Mouse (Mus musculus): Measurements from ENCODE around the gene Ltbp1. TPM values are rescaled to one million over a fixed set of nuclear protein-coding genes. Genes with fewer than 3 reads are reported as not detected.

Ltbp1 gene
- polyA plus RNA-seq, 1 experiment from 2014 or later = 1.1 TPM

- Histone ChIP-seq H3K36me3 (ENCODE audit: control insufficient read depth, insufficient read depth, low read length) (no peaks in the 10 kb centered on the region), H3K4me3 (ENCODE audit: low read depth, low read length) (no peak overlapping the region), H3K9ac (ENCODE audit: low read depth, low read length) (no peak overlapping the region), H3K4me2 (ENCODE audit: low read length) (no peak overlapping the region), H3K27me3 (ENCODE audit: control insufficient read depth, insufficient read depth, low read depth, low read length) (no peaks in the 10 kb centered on the region), H3K27ac (ENCODE audit: low read length) (no peak overlapping the region), H3K4me1 (ENCODE audit: control insufficient read depth, insufficient read depth, low read length) (no peaks in the 10 kb centered on the region), H3K9me3 (replicated peaks; ENCODE audit: control insufficient read depth, low read length, poor library complexity, severe bottlenecking) (no peaks in the 10 kb centered on the region)
- WGBS = 21% methylated on average over 2 of the region's 2 CpGs
- no peak for ATAC-seq
Observed at GRCm38 (mm10) chr17:75233206-75233605, 227.8 kb downstream of the Ltbp1 start.

GRCm38 (mm10) chr17:75233923-75234322 lies 228.6 kb downstream of the Ltbp1 start:
- no peak overlapping the region for H3K4me2 ChIP-seq (ENCODE audit: low read length)
- H3K9me3 ChIP-seq (replicated peaks; ENCODE audit: control insufficient read depth, low read length, poor library complexity, severe bottlenecking) = no peaks in the 10 kb centered on the region
- no peaks in the 10 kb centered on the region for H3K36me3 ChIP-seq (ENCODE audit: control insufficient read depth, insufficient read depth, low read length)
- no peak for ATAC-seq
- WGBS = 91% methylated on average over 4 of the region's 4 CpGs
- H3K9ac ChIP-seq (ENCODE audit: low read depth, low read length) = no peak overlapping the region
- H3K4me3 ChIP-seq (ENCODE audit: low read depth, low read length) = no peak overlapping the region
- H3K4me1 ChIP-seq (ENCODE audit: control insufficient read depth, insufficient read depth, low read length) = no peaks in the 10 kb centered on the region
- H3K27ac ChIP-seq (ENCODE audit: low read length) = no peak overlapping the region
- H3K27me3 ChIP-seq (ENCODE audit: control insufficient read depth, insufficient read depth, low read depth, low read length) = no peaks in the 10 kb centered on the region

GRCm38 (mm10) chr17:75235781-75236180 lies 230.4 kb downstream of the Ltbp1 start:
- Histone ChIP-seq H3K27me3 (ENCODE audit: control insufficient read depth, insufficient read depth, low read depth, low read length) (no peaks in the 10 kb centered on the region), H3K4me1 (ENCODE audit: control insufficient read depth, insufficient read depth, low read length) (no peaks in the 10 kb centered on the region), H3K27ac (ENCODE audit: low read length) (no peak overlapping the region), H3K4me3 (ENCODE audit: low read depth, low read length) (no peak overlapping the region), H3K36me3 (ENCODE audit: control insufficient read depth, insufficient read depth, low read length) (no peaks in the 10 kb centered on the region), H3K9me3 (replicated peaks; ENCODE audit: control insufficient read depth, low read length, poor library complexity, severe bottlenecking) (no peaks in the 10 kb centered on the region), H3K9ac (ENCODE audit: low read depth, low read length) (no peak overlapping the region), H3K4me2 (ENCODE audit: low read length) (no peak overlapping the region)
- WGBS = 92% methylated on average over 3 of the region's 3 CpGs
- no peak for ATAC-seq

- H3K9me3 ChIP-seq (replicated peaks; ENCODE audit: control insufficient read depth, low read length, poor library complexity, severe bottlenecking) = no peaks in the 10 kb centered on the region
- no peak overlapping the region for H3K27ac ChIP-seq (ENCODE audit: low read length)
- H3K36me3 ChIP-seq (ENCODE audit: control insufficient read depth, insufficient read depth, low read length) = no peaks in the 10 kb centered on the region
- H3K4me3 ChIP-seq (ENCODE audit: low read depth, low read length) = no peak overlapping the region
- H3K4me2 ChIP-seq (ENCODE audit: low read length) = no peak overlapping the region
- ATAC-seq = no peak
- 92% methylated on average over 2 of the region's 2 CpGs for WGBS
- H3K9ac ChIP-seq (ENCODE audit: low read depth, low read length) = no peak overlapping the region
- H3K4me1 ChIP-seq (ENCODE audit: control insufficient read depth, insufficient read depth, low read length) = no peaks in the 10 kb centered on the region
- no peaks in the 10 kb centered on the region for H3K27me3 ChIP-seq (ENCODE audit: control insufficient read depth, insufficient read depth, low read depth, low read length)
Observed at GRCm38 (mm10) chr17:75236543-75236942, 231.2 kb downstream of the Ltbp1 start.

- no peak for ATAC-seq
- no peak overlapping the region for H3K9ac ChIP-seq (ENCODE audit: low read depth, low read length)
- WGBS = 93% methylated on average over 3 of the region's 3 CpGs
Observed at GRCm38 (mm10) chr17:75237456-75237855, 232.1 kb downstream of the Ltbp1 start.

GRCm38 (mm10) chr17:75238655-75239054 lies 233.3 kb downstream of the Ltbp1 start:
- ATAC-seq = 0 out of 2 replicates have a peak, but pooled peaks have one; percentile 62
- H3K4me2 ChIP-seq (ENCODE audit: low read length) = no peak overlapping the region
- no peaks in the 10 kb centered on the region for H3K36me3 ChIP-seq (ENCODE audit: control insufficient read depth, insufficient read depth, low read length)
- WGBS = 76% methylated on average over 2 of the region's 2 CpGs
- no peaks in the 10 kb centered on the region for H3K9me3 ChIP-seq (replicated peaks; ENCODE audit: control insufficient read depth, low read length, poor library complexity, severe bottlenecking)
- no peaks in the 10 kb centered on the region for H3K27me3 ChIP-seq (ENCODE audit: control insufficient read depth, insufficient read depth, low read depth, low read length)
- no peak overlapping the region for H3K27ac ChIP-seq (ENCODE audit: low read length)
- H3K9ac ChIP-seq (ENCODE audit: low read depth, low read length) = no peak overlapping the region
- no peaks in the 10 kb centered on the region for H3K4me1 ChIP-seq (ENCODE audit: control insufficient read depth, insufficient read depth, low read length)
- H3K4me3 ChIP-seq (ENCODE audit: low read depth, low read length) = no peak overlapping the region

More at GRCm38 (mm10) chr17:75237456-75237855, 232.1 kb downstream of the Ltbp1 start:
- Histone ChIP-seq H3K4me2 (ENCODE audit: low read length) (no peak overlapping the region), H3K27me3 (ENCODE audit: control insufficient read depth, insufficient read depth, low read depth, low read length) (no peaks in the 10 kb centered on the region), H3K9me3 (replicated peaks; ENCODE audit: control insufficient read depth, low read length, poor library complexity, severe bottlenecking) (no peaks in the 10 kb centered on the region), H3K4me1 (ENCODE audit: control insufficient read depth, insufficient read depth, low read length) (no peaks in the 10 kb centered on the region), H3K27ac (ENCODE audit: low read length) (no peak overlapping the region), H3K36me3 (ENCODE audit: control insufficient read depth, insufficient read depth, low read length) (no peaks in the 10 kb centered on the region), H3K4me3 (ENCODE audit: low read depth, low read length) (no peak overlapping the region)

- no peak overlapping the region for H3K4me3 ChIP-seq (ENCODE audit: low read depth, low read length)
- H3K36me3 ChIP-seq (ENCODE audit: control insufficient read depth, insufficient read depth, low read length) = no peaks in the 10 kb centered on the region
- no peaks in the 10 kb centered on the region for H3K27me3 ChIP-seq (ENCODE audit: control insufficient read depth, insufficient read depth, low read depth, low read length)
- no peak overlapping the region for H3K4me2 ChIP-seq (ENCODE audit: low read length)
- no peaks in the 10 kb centered on the region for H3K4me1 ChIP-seq (ENCODE audit: control insufficient read depth, insufficient read depth, low read length)
- H3K9ac ChIP-seq (ENCODE audit: low read depth, low read length) = no peak overlapping the region
- 85% methylated on average over 3 of the region's 3 CpGs for WGBS
- no peaks in the 10 kb centered on the region for H3K9me3 ChIP-seq (replicated peaks; ENCODE audit: control insufficient read depth, low read length, poor library complexity, severe bottlenecking)
- no peak overlapping the region for H3K27ac ChIP-seq (ENCODE audit: low read length)
- no peak for ATAC-seq
Observed at GRCm38 (mm10) chr17:75239545-75239944, 234.2 kb downstream of the Ltbp1 start.

GRCm38 (mm10) chr17:75242086-75242485 lies 236.7 kb downstream of the Ltbp1 start:
- ATAC-seq = no peak
- WGBS = 85% methylated on average over 1 of the region's 1 CpGs

GRCm38 (mm10) chr17:75243221-75243620 lies 237.9 kb downstream of the Ltbp1 start:
- Histone ChIP-seq H3K36me3 (ENCODE audit: control insufficient read depth, insufficient read depth, low read length) (no peaks in the 10 kb centered on the region), H3K4me1 (ENCODE audit: control insufficient read depth, insufficient read depth, low read length) (no peaks in the 10 kb centered on the region), H3K4me2 (ENCODE audit: low read length) (no peak overlapping the region), H3K4me3 (ENCODE audit: low read depth, low read length) (no peak overlapping the region), H3K27me3 (ENCODE audit: control insufficient read depth, insufficient read depth, low read depth, low read length) (no peaks in the 10 kb centered on the region), H3K27ac (ENCODE audit: low read length) (no peak overlapping the region), H3K9ac (ENCODE audit: low read depth, low read length) (no peak overlapping the region), H3K9me3 (replicated peaks; ENCODE audit: control insufficient read depth, low read length, poor library complexity, severe bottlenecking) (no peaks in the 10 kb centered on the region)
- 87% methylated on average over 1 of the region's 1 CpGs for WGBS
- ATAC-seq = no peak

More at GRCm38 (mm10) chr17:75242086-75242485, 236.7 kb downstream of the Ltbp1 start:
- Histone ChIP-seq H3K9ac (ENCODE audit: low read depth, low read length) (no peak overlapping the region), H3K27ac (ENCODE audit: low read length) (no peak overlapping the region), H3K4me3 (ENCODE audit: low read depth, low read length) (no peak overlapping the region), H3K36me3 (ENCODE audit: control insufficient read depth, insufficient read depth, low read length) (no peaks in the 10 kb centered on the region), H3K9me3 (replicated peaks; ENCODE audit: control insufficient read depth, low read length, poor library complexity, severe bottlenecking) (no peaks in the 10 kb centered on the region), H3K4me1 (ENCODE audit: control insufficient read depth, insufficient read depth, low read length) (no peaks in the 10 kb centered on the region), H3K27me3 (ENCODE audit: control insufficient read depth, insufficient read depth, low read depth, low read length) (no peaks in the 10 kb centered on the region), H3K4me2 (ENCODE audit: low read length) (no peak overlapping the region)

Data from midbrain, embryonic 16.5 days (tissue).